Mouse (Mus musculus) olfactory bulb, adult 2 months (tissue): ENCODE data around the gene Plin2. TPM values are rescaled to one million over a fixed set of nuclear protein-coding genes. Genes with fewer than 3 reads are reported as not detected.
"Not testable (repeated sequence)": the region's sequence is repeated elsewhere in the genome, so short reads cannot be mapped to it uniquely, and the experiment has no call there.

ENCODE experiments used
- H3K27ac ChIP-seq: fragments of 200-500 bp; 2 replicates; pipeline ENCODE4 v1.5.1; 2012; ENCODE audit warnings: low read depth, low read length; ENCODE audit not compliant: insufficient read depth
- H3K4me1 ChIP-seq: fragments of 200-500 bp; 2 replicates; pipeline ENCODE4 v1.6.1; 2012; ENCODE audit warnings: low read length; ENCODE audit not compliant: control insufficient read depth, insufficient read depth
- H3K4me3 ChIP-seq: fragments of 200-500 bp; 2 replicates; pipeline ENCODE4 v1.5.1; 2012; ENCODE audit warnings: mild to moderate bottlenecking, low read depth, low read length, moderate library complexity; ENCODE audit not compliant: insufficient read depth
- CTCF ChIP-seq: fragments of 200-500 bp; IDR thresholded peaks from 2 replicates; pipeline ENCODE4 v1.5.1; 2012; ENCODE audit warnings: low read depth, mild to moderate bottlenecking, low read length, moderate library complexity; ENCODE audit not compliant: insufficient read depth
- POLR2A ChIP-seq: fragments of 200-500 bp; IDR thresholded peaks from 2 replicates; pipeline ENCODE4 v1.6.1; 2012; ENCODE audit warnings: mild to moderate bottlenecking, low read depth, low read length, moderate library complexity; ENCODE audit not compliant: insufficient read depth
- WGBS: fragments of 180-500 bp; shearing (Covaris S2); methylation state at CpG from one replicate; pipeline ENCODE4 v1.1.7; 2018; 5-methylcytosine and 5-hydroxymethylcytosine counted together
- polyA plus RNA-seq: library from polyadenylated mRNA; stranded (reverse); fragments of >200 nt; gene quantifications from 2 replicates; pipeline ENCODE4 v1.2.4, GENCODE M21; 2012; ENCODE audit warnings: low replicate concordance; ENCODE audit not compliant: missing spikeins, insufficient read depth, insufficient read length

The Plin2 gene
- polyA plus RNA-seq, 1 experiment = not detected

GRCm38 (mm10) chr4:86672450-86672849 lies 2.6 kb upstream of the Plin2 start:
- WGBS = 87% methylated on average over 7 of the region's 7 CpGs
- TF ChIP-seq CTCF (no peak), POLR2A (no peak)

GRCm38 (mm10) chr4:86671803-86672202 lies 1.9 kb upstream of the Plin2 start:
- 76% methylated on average over 3 of the region's 3 CpGs for WGBS
- no peak overlapping the region for H3K4me3 ChIP-seq
- H3K4me1 ChIP-seq = peaks cover 5% of the 10 kb centered on the region
- TF ChIP-seq CTCF (no peak), POLR2A (no peak)
- no peak overlapping the region for H3K27ac ChIP-seq

More at GRCm38 (mm10) chr4:86672450-86672849, 2.6 kb upstream of the Plin2 start:
- Histone ChIP-seq H3K4me1 (peaks cover 5% of the 10 kb centered on the region), H3K27ac (no peak overlapping the region), H3K4me3 (no peak overlapping the region)

DNA sequence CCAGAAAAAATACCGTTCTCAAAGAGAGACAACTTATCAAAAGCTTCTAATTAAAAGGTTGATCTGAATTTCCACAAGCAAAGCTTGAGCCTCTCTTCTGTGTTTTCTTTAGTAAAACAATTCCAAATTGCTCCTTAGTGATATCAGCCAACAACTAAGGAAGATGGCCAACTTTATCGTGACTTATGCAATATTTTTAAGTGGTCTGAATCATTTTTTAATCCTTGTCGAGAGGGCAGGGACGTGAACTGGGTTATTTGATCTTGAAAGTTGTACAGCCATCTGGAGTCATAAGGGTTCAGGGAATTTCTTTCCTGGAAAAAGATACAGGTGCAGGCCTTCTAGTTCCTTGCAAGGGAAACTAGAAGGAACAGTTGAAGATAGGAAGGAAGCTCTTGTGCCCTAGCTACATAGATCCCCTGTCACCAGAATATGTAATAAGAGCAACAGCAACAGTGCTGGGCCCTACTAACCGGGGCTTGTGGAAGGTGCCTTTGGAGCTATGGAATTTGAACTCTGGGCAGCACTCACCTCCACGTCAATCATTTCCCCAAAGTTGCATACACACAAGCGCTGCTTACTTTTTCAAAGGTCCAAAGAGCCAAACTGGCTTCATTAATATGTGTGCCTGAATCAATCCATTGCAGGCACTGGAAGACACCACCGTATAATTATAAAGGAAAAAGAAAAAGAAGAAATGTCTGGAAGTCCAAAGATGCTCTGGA lies 884 bp upstream of the Plin2 start:
- no peak for TF ChIP-seq POLR2A
- no peak for TF ChIP-seq CTCF
- WGBS = 85% methylated on average over 8 of the region's 8 CpGs
- H3K4me1 ChIP-seq = peaks cover 5% of the 10 kb centered on the region
- no peak overlapping the region for H3K4me3 ChIP-seq
- H3K27ac ChIP-seq = no peak overlapping the region

DNA sequence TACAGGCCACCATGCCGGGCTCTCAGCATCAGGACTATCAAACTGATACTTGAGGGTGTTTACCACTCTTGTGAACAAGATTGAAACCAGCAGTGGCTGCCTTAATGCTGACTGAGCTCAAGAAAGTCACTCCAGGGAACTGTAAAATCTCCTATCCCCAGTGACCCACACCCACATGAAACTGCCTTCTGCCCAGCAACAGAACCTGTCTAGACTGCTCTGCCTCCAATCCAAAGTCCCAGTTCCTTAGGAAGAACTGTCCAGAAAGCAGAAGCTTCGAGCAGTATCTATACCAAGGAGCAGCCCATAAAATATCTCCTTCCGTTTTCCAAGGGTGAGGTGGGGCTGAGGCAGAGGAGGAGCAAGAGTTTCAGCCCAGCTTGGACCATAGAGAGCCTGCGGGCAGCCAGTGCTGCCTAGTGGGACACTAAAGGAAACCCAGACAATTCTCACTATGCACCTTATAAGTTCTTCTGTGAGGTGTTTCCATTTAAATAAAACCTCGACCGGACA lies 563 bp downstream of the Plin2 start:
- not testable (repeated sequence) for H3K27ac ChIP-seq, H3K4me1 ChIP-seq
- 18% methylated on average over 6 of the region's 6 CpGs for WGBS
- H3K4me3 ChIP-seq = peak overlapping the region; percentile 89

- no peak overlapping the region for H3K27ac ChIP-seq
- TF ChIP-seq CTCF (no peak), POLR2A (no peak)
- no peak overlapping the region for H3K4me3 ChIP-seq
- WGBS = 96% methylated on average over 14 of the region's 14 CpGs
- H3K4me1 ChIP-seq = peaks cover 5% of the 10 kb centered on the region
Observed at GRCm38 (mm10) chr4:86668290-86669000, 1.4 kb downstream of the Plin2 start.

GRCm38 (mm10) chr4:86665596-86665995 lies 4.3 kb downstream of the Plin2 start:
- Histone ChIP-seq H3K4me3 (no peak overlapping the region), H3K4me1 (peaks cover 5% of the 10 kb centered on the region), H3K27ac (no peak overlapping the region)
- WGBS = 71% methylated on average over 3 of the region's 3 CpGs
- TF ChIP-seq CTCF (no peak), POLR2A (no peak)

GRCm38 (mm10) chr4:86663919-86664318 lies 5.9 kb downstream of the Plin2 start:
- no peaks in the 10 kb centered on the region for H3K4me1 ChIP-seq
- 90% methylated on average over 4 of the region's 4 CpGs for WGBS
- TF ChIP-seq CTCF = no peak
- no peak for TF ChIP-seq POLR2A
- H3K27ac ChIP-seq = no peak overlapping the region
- no peak overlapping the region for H3K4me3 ChIP-seq

- TF ChIP-seq CTCF = no peak
- TF ChIP-seq POLR2A = no peak
- WGBS = 97% methylated on average over 12 of the region's 12 CpGs
- H3K4me3 ChIP-seq = no peak overlapping the region
- H3K27ac ChIP-seq = no peak overlapping the region
- H3K4me1 ChIP-seq = no peaks in the 10 kb centered on the region
Observed at GRCm38 (mm10) chr4:86657176-86657575, 12.7 kb downstream of the Plin2 start.

GRCm38 (mm10) chr4:86656410-86656809 lies 13.4 kb downstream of the Plin2 start:
- not testable (repeated sequence) for H3K4me1 ChIP-seq, H3K4me3 ChIP-seq, H3K27ac ChIP-seq
- WGBS = 88% methylated on average over 8 of the region's 8 CpGs
